Mouse (Mus musculus) midbrain, embryonic 15.5 days (tissue): Measurements from ENCODE around the gene Tnks2. TPM values are rescaled to one million over a fixed set of nuclear protein-coding genes. Genes with fewer than 3 reads are reported as not detected.
"Not testable (repeated sequence)": the region's sequence is repeated elsewhere in the genome, so short reads cannot be mapped to it uniquely, and the experiment has no call there.

ENCODE experiments used
- ATAC-seq: fragments of 200-750 bp; cut with Nextera tagmentation; replicated peaks from 2 replicates; pipeline ENCODE4 v1.8.0; 2017; ENCODE audit warnings: moderate TSS enrichment
- H3K27ac ChIP-seq: fragments of 300-500 bp; sonication (generic); 2 replicates; pipeline ENCODE4 v1.5.1; 2015; ENCODE audit warnings: mild to moderate bottlenecking, inconsistent platforms
- H3K27me3 ChIP-seq: fragments of 300-500 bp; sonication (generic); replicated peaks from 2 replicates; pipeline ENCODE4 v1.6.1; 2015; ENCODE audit warnings: inconsistent platforms
- H3K36me3 ChIP-seq: fragments of 300-500 bp; sonication (generic); replicated peaks from 2 replicates; pipeline ENCODE4 v1.6.1; 2015; ENCODE audit warnings: inconsistent platforms
- H3K4me1 ChIP-seq: fragments of 300-500 bp; sonication (generic); 2 replicates; pipeline ENCODE4 v1.6.1; 2015; ENCODE audit warnings: inconsistent platforms
- H3K4me2 ChIP-seq: fragments of 300-500 bp; sonication (generic); 2 replicates; pipeline ENCODE4 v1.6.1; 2015; ENCODE audit warnings: inconsistent platforms, mild to moderate bottlenecking, moderate library complexity
- H3K4me3 ChIP-seq: fragments of 300-500 bp; sonication (generic); 2 replicates; pipeline ENCODE4 v1.5.1; 2015; ENCODE audit warnings: mild to moderate bottlenecking, inconsistent platforms
- H3K9ac ChIP-seq: fragments of 300-500 bp; sonication (generic); 2 replicates; pipeline ENCODE4 v1.6.1; 2015; ENCODE audit warnings: mild to moderate bottlenecking, inconsistent platforms
- H3K9me3 ChIP-seq: fragments of 300-500 bp; sonication (generic); 2 replicates; pipeline ENCODE4 v1.6.1; 2016; ENCODE audit warnings: inconsistent platforms
- WGBS: fragments of 180-500 bp; shearing (Covaris S2); methylation state at CpG from one replicate; pipeline ENCODE4 v1.1.7; 2015; ENCODE audit warnings: mixed read lengths; 5-methylcytosine and 5-hydroxymethylcytosine counted together
- polyA plus RNA-seq: library from polyadenylated mRNA; unstranded; fragments of >200 nt; fragmentation: Nextera tagmentation; extraction: Ambion mirVana; gene quantifications from 2 replicates; pipeline ENCODE4 v1.2.1, GENCODE M21; 2015

The Tnks2 gene
- polyA plus RNA-seq, 1 experiment from 2014 or later = 51.2 TPM

DNA sequence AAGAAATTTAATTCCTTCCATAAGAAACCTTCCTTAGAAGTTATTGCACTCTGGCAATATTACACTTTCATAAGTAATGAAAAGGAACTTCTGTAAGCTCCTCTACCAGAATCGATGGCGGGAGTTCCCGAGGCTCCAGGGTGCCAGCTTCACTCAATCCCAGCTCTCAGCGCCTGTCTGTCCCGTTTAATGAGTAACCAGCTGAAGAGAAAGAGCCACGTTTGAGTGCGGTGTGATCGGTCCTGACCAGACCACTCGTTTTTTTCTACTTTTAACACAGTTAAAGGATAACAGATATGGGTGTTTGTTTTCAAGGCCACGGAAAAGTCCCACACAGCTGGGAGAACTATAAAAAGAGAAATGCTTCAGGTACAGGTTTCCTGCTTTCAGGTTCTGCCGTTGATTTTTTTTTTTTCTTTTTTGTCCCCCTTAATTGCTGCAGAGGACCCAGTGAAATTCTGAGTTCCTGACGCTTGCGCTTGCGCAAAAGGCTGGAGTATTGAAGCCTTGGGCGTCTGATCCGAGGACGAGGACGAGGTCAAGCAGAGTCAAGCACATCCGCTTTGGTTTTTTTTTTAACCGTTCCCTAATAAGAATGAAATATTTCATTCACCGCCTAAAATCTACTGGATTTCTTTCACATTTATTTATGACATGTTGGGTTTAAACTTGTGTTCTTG, 25.5 kb upstream of the Tnks2 start:
- Histone ChIP-seq H3K4me3 (no peak overlapping the region), H3K9ac (no peak overlapping the region), H3K27ac (no peak overlapping the region), H3K4me2 (no peak overlapping the region), H3K36me3 (no peaks in the 10 kb centered on the region), H3K9me3 (no peaks in the 10 kb centered on the region), H3K27me3 (no peaks in the 10 kb centered on the region), H3K4me1 (no peaks in the 10 kb centered on the region)
- WGBS = 65% methylated on average over 21 of the region's 21 CpGs
- no peak for ATAC-seq

GRCm38 (mm10) chr19:36809476-36810168, 24.4 kb upstream of the Tnks2 start:
- H3K9me3 ChIP-seq = no peaks in the 10 kb centered on the region
- no peak overlapping the region for H3K4me3 ChIP-seq
- no peak overlapping the region for H3K4me2 ChIP-seq
- no peaks in the 10 kb centered on the region for H3K27me3 ChIP-seq
- no peaks in the 10 kb centered on the region for H3K4me1 ChIP-seq
- 40% methylated on average over 12 of the region's 12 CpGs for WGBS
- H3K27ac ChIP-seq = no peak overlapping the region
- no peaks in the 10 kb centered on the region for H3K36me3 ChIP-seq
- no peak overlapping the region for H3K9ac ChIP-seq
- peak; percentile 32; the same call in 1 of the 2 replicates for ATAC-seq

DNA sequence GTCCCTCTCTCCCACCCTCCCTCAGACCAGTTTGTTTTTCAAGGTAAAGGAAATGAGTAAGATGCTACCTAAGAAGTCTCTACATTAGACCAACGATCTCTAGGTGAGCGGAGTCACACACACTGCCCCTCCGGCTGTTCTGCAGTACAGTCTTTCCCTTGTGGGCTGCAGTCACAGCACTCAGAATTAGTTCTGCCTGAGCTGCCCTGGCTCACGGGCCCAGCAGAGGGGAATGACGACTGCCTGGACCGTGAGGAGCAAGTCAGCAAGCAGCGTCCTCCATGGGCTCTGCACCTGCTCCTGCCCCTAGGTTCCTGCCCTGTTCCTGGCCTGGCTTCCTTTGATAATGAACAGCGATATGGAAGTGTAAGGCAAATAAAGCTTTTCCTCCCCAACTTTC, 22.0 kb upstream of the Tnks2 start:
- Histone ChIP-seq H3K36me3 (no peaks in the 10 kb centered on the region), H3K27ac (no peak overlapping the region), H3K4me2 (no peak overlapping the region), H3K4me3 (no peak overlapping the region), H3K4me1 (0 out of 2 replicates have a peak, but pooled peaks cover 3% of the 10 kb centered on the region), H3K9ac (no peak overlapping the region), H3K27me3 (no peaks in the 10 kb centered on the region), H3K9me3 (no peaks in the 10 kb centered on the region)
- ATAC-seq = no peak
- WGBS = 34% methylated on average over 8 of the region's 8 CpGs

- Histone ChIP-seq H3K4me3 (peak overlapping the region; percentile 20), H3K9me3 (no peaks in the 10 kb centered on the region), H3K27me3 (no peaks in the 10 kb centered on the region), H3K9ac (no peak overlapping the region), H3K4me1 (peaks cover 11% of the 10 kb centered on the region; the same call in 1 of the 2 replicates), H3K4me2 (peak overlapping the region; percentile 49), H3K36me3 (no peaks in the 10 kb centered on the region), H3K27ac (no peak overlapping the region)
- peak; percentile 85 for ATAC-seq
- 22% methylated on average over 32 of the region's 32 CpGs for WGBS
These were observed 18.4 kb upstream of the Tnks2 start for GRCm38 (mm10) chr19:36815396-36816271.

GRCm38 (mm10) chr19:36818141-36818885, 15.7 kb upstream of the Tnks2 start:
- WGBS = 3% methylated on average over 22 of the region's 22 CpGs
- Histone ChIP-seq H3K36me3 (no peaks in the 10 kb centered on the region), H3K9ac (peak overlapping the region; percentile 26), H3K9me3 (no peaks in the 10 kb centered on the region), H3K27ac (no peak overlapping the region), H3K4me2 (peak overlapping the region; percentile 52), H3K4me1 (peaks cover 11% of the 10 kb centered on the region; the same call in 1 of the 2 replicates), H3K4me3 (peak overlapping the region; percentile 32), H3K27me3 (no peaks in the 10 kb centered on the region)
- peak; percentile 16; the same call in 1 of the 2 replicates for ATAC-seq

DNA sequence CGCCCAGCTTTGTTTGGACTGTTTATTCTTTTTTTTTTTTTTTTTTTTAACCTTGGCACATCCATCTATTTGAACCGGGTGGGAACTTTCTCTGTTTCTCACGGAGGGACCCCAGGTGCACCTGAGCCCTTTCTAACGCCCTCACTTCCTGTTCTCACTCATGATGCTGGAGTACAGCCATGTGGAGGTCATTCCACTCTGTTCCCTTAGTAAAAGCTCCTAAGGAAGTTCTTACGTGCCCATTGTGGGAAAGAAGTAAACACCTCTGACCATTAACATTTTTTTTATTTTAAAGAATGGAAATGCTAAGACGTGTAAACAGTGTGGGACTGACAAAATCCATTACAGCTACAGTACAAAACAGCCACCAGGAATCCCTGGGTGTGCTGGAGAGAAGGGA, 14.8 kb upstream of the Tnks2 start:
- Histone ChIP-seq H3K9ac (no peak overlapping the region), H3K4me2 (no peak overlapping the region), H3K9me3 (no peaks in the 10 kb centered on the region), H3K4me3 (no peak overlapping the region), H3K27ac (no peak overlapping the region), H3K36me3 (no peaks in the 10 kb centered on the region), H3K27me3 (no peaks in the 10 kb centered on the region), H3K4me1 (peaks cover 11% of the 10 kb centered on the region; the same call in 1 of the 2 replicates)
- no peak for ATAC-seq
- 79% methylated on average over 6 of the region's 6 CpGs for WGBS

DNA sequence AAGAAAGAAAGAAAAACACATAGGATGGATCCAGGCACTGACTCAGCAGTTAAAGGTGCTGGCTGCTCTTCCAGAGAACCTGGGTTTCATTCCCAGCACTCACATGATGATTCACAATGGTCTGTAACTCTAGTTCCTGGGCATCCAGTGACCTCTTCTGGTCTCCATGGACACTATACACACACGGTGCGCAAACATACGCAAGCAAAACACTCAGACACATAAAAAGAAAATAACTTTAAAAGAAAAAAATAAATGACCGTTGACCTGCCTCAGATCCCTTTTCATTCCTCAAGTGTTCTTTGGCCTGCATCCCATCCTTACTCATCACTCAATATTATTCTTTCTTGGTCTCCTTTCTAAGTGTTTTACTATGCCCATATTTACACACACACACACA, 13.6 kb upstream of the Tnks2 start:
- Histone ChIP-seq H3K4me3 (no peak overlapping the region), H3K9ac (no peak overlapping the region), H3K36me3 (no peaks in the 10 kb centered on the region), H3K9me3 (no peaks in the 10 kb centered on the region), H3K4me2 (no peak overlapping the region), H3K4me1 (peaks cover 8% of the 10 kb centered on the region; the same call in 1 of the 2 replicates), H3K27ac (no peak overlapping the region), H3K27me3 (no peaks in the 10 kb centered on the region)
- ATAC-seq = no peak
- 87% methylated on average over 4 of the region's 4 CpGs for WGBS

- not testable (repeated sequence) for H3K36me3 ChIP-seq, H3K27ac ChIP-seq, ATAC-seq, H3K4me3 ChIP-seq, H3K27me3 ChIP-seq, H3K9me3 ChIP-seq, H3K4me1 ChIP-seq, H3K9ac ChIP-seq, H3K4me2 ChIP-seq
- 81% methylated on average over 6 of the region's 6 CpGs for WGBS
These were observed 12.7 kb upstream of the Tnks2 start for GRCm38 (mm10) chr19:36821301-36821700.

DNA sequence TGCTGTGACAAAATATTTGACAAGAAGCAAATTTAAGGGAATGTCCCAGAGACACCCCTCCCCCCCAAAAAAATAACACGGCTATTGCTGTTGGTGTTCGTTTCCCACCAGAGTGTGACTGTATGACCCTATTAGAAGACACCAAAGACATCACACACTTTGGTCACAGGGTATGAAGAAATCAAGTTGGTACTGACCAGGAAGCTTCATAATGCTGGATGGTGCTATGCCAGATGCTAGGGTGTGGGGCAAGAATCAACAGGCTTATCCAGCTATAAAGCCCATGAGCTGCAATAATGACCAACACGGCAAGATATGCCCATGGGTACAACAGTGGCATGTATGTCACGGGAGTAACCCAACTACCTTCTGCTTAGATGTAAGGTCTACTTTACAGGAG, 11.3 kb upstream of the Tnks2 start:
- 96% methylated on average over 4 of the region's 4 CpGs for WGBS
- Histone ChIP-seq H3K4me2 (no peak overlapping the region), H3K27me3 (no peaks in the 10 kb centered on the region), H3K9ac (no peak overlapping the region), H3K9me3 (no peaks in the 10 kb centered on the region), H3K4me3 (no peak overlapping the region), H3K27ac (no peak overlapping the region), H3K36me3 (no peaks in the 10 kb centered on the region), H3K4me1 (peaks cover 7% of the 10 kb centered on the region; the same call in 1 of the 2 replicates)
- ATAC-seq = no peak

GRCm38 (mm10) chr19:36827650-36828049, 6.4 kb upstream of the Tnks2 start:
- Histone ChIP-seq H3K4me2 (no peak overlapping the region), H3K4me1 (no peaks in the 10 kb centered on the region), H3K36me3 (no peaks in the 10 kb centered on the region), H3K9ac (no peak overlapping the region), H3K9me3 (no peaks in the 10 kb centered on the region), H3K27ac (no peak overlapping the region), H3K4me3 (no peak overlapping the region), H3K27me3 (no peaks in the 10 kb centered on the region)
- no peak for ATAC-seq
- 94% methylated on average over 5 of the region's 5 CpGs for WGBS

GRCm38 (mm10) chr19:36828322-36828721, 5.7 kb upstream of the Tnks2 start:
- Histone ChIP-seq H3K9ac (no peak overlapping the region), H3K9me3 (no peaks in the 10 kb centered on the region), H3K4me1 (peaks cover 6% of the 10 kb centered on the region), H3K36me3 (no peaks in the 10 kb centered on the region), H3K4me2 (no peak overlapping the region), H3K4me3 (no peak overlapping the region), H3K27me3 (no peaks in the 10 kb centered on the region), H3K27ac (no peak overlapping the region)
- no peak for ATAC-seq
- WGBS = 68% methylated on average over 8 of the region's 8 CpGs
